Mouse (Mus musculus) forebrain, embryonic 11.5 days (tissue): ENCODE results near the gene Rngtt. TPM values are rescaled to one million over a fixed set of nuclear protein-coding genes. Genes with fewer than 3 reads are reported as not detected.

Experiments used
- ATAC-seq: fragments of 200-750 bp; cut with Nextera tagmentation; replicated peaks from 2 replicates; pipeline ENCODE4 v1.8.0; 2017; ENCODE audit warnings: moderate TSS enrichment; ENCODE audit not compliant: low FRiP score
- DNase-seq: peaks from one replicate; pipeline ENCODE4 v3.0.0-alpha.2; 2017; ENCODE audit warnings: low spot score
- H3K27ac ChIP-seq: fragments of 300-500 bp; sonication (generic); 2 replicates; pipeline ENCODE4 v1.5.1; 2014; ENCODE audit warnings: low read depth, low read length
- H3K27me3 ChIP-seq: fragments of 300-500 bp; sonication (generic); 2 replicates; pipeline ENCODE4 v1.6.1; 2014; ENCODE audit warnings: mild to moderate bottlenecking, low read length, mixed read lengths; ENCODE audit not compliant: control insufficient read depth, insufficient read depth
- H3K36me3 ChIP-seq: fragments of 300-500 bp; sonication (generic); 2 replicates; pipeline ENCODE4 v1.6.1; 2014; ENCODE audit warnings: mild to moderate bottlenecking, low read length, moderate library complexity, mixed read lengths; ENCODE audit not compliant: control insufficient read depth, insufficient read depth
- H3K4me1 ChIP-seq: fragments of 300-500 bp; sonication (generic); replicated peaks from 2 replicates; pipeline ENCODE4 v1.6.1; 2014; ENCODE audit warnings: low read length, mixed read lengths; ENCODE audit not compliant: control insufficient read depth, insufficient read depth
- H3K4me2 ChIP-seq: fragments of 300-500 bp; sonication (generic); 2 replicates; pipeline ENCODE4 v1.6.1; 2014; ENCODE audit warnings: low read depth, mild to moderate bottlenecking, low read length, moderate library complexity, mixed read lengths; ENCODE audit not compliant: severe bottlenecking
- H3K4me3 ChIP-seq: fragments of 300-500 bp; sonication (generic); 2 replicates; pipeline ENCODE4 v1.5.1; 2014; ENCODE audit warnings: low read depth, low read length
- H3K9ac ChIP-seq: fragments of 300-500 bp; sonication (generic); 2 replicates; pipeline ENCODE4 v1.6.1; 2014; ENCODE audit warnings: low read length
- H3K9me3 ChIP-seq: fragments of 300-500 bp; sonication (generic); 2 replicates; pipeline ENCODE4 v1.6.1; 2016; ENCODE audit warnings: low read length, mixed read lengths; ENCODE audit not compliant: control insufficient read depth
- WGBS: fragments of 180-500 bp; shearing (Covaris S2); extraction: QIAGEN DNeasy Blood & Tissue Kit; methylation state at CpG from one replicate; pipeline ENCODE4 v1.1.7; 2014; 5-methylcytosine and 5-hydroxymethylcytosine counted together
- polyA plus RNA-seq: library from polyadenylated mRNA; unstranded; fragments of >200 nt; fragmentation: Nextera tagmentation; extraction: Ambion mirVana; gene quantifications from 2 replicates; pipeline ENCODE4 v1.2.1, GENCODE M21; 2014

Rngtt gene
- polyA plus RNA-seq, 1 experiment from 2014 or later, result 44.2 TPM

DNA sequence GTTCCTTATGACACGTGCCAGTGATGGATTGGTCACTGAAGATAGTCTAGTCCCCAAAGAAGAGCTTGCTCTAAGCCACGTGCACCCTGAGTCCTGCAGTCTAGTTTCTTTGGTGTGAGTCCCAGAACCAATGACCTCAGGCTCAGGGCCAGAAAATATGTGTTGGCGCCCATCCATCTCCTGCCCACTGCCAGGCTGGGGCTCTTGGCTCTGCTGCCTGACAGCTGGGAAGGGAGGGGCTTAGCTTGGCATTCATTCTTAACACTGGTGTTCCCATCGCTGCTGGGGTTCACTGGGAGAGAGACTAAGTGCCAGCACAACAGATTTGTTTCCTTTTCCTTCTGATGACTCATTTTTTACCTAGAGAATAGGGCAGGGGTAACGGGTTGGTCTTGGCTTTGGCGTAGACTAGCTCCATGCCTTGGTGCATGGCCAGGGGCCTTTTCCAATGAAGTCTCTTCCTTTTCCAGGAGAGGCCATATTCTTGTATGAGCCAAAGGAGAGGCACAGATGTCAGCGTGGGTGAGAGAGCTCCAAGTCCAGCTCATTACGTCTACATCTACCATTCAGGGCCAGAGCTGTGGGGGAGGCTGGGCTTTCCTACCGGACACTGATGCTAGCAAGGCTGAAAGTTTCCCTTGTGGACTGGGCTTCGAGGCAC is 214.5 kb downstream of the Rngtt start:
- Histone ChIP-seq H3K27ac (no peak overlapping the region), H3K4me1 (0 out of 2 replicates have a peak, but pooled peaks cover 2% of the 10 kb centered on the region), H3K4me3 (no peak overlapping the region), H3K9ac (no peak overlapping the region), H3K9me3 (no peaks in the 10 kb centered on the region), H3K36me3 (no peaks in the 10 kb centered on the region), H3K4me2 (no peak overlapping the region), H3K27me3 (no peaks in the 10 kb centered on the region)
- whole genome bisulfite sequencing, result 90% methylated on average over 10 of the region's 10 CpGs
- ATAC-seq, result no peak
- DNase-seq, result no peak

- H3K4me1 ChIP-seq, result 0 out of 2 replicates have a peak, but pooled peaks cover 2% of the 10 kb centered on the region
- no peak overlapping the region for H3K27ac ChIP-seq
- no peaks in the 10 kb centered on the region for H3K36me3 ChIP-seq
- no peak overlapping the region for H3K4me3 ChIP-seq
- H3K9me3 ChIP-seq, result no peaks in the 10 kb centered on the region
- no peak overlapping the region for H3K9ac ChIP-seq
- no peaks in the 10 kb centered on the region for H3K27me3 ChIP-seq
- no peak overlapping the region for H3K4me2 ChIP-seq
- ATAC-seq (no peak), DNase-seq (no peak)
- WGBS, result 96% methylated on average over 4 of the region's 4 CpGs
These were observed 215.2 kb downstream of the Rngtt start for GRCm38 (mm10) chr4:33525272-33525671.

- DNase-seq (no peak), ATAC-seq (no peak)
- H3K27ac ChIP-seq, result no peak overlapping the region
- no peak overlapping the region for H3K4me2 ChIP-seq
- H3K36me3 ChIP-seq, result no peaks in the 10 kb centered on the region
- 15% methylated on average over 7 of the region's 7 CpGs for WGBS
- H3K9me3 ChIP-seq, result no peaks in the 10 kb centered on the region
- H3K4me3 ChIP-seq, result no peak overlapping the region
- no peaks in the 10 kb centered on the region for H3K27me3 ChIP-seq
- H3K4me1 ChIP-seq, result 0 out of 2 replicates have a peak, but pooled peaks cover 2% of the 10 kb centered on the region
- H3K9ac ChIP-seq, result no peak overlapping the region
These were observed 216.0 kb downstream of the Rngtt start for GRCm38 (mm10) chr4:33526092-33526491.

DNA sequence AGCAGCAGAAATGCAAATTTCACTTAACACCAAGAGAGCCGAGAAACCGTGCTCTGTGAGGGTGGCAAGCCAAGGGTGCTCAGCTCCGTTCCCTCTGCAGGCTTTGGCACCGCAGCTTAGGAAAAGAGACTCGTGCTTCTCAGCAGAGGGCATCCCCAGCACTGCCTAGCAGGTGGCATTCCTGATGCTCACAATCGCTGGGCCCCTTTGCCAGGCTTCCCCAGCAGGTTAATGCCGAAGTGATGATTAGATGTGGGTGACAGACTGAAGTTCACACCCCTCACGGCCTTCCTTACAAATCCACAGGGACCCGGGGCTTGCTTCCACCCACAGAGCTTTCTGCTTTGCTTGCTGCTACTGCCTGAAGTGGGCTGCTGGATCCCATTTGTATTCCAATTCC is 216.6 kb downstream of the Rngtt start:
- no peaks in the 10 kb centered on the region for H3K9me3 ChIP-seq
- H3K4me1 ChIP-seq, result 0 out of 2 replicates have a peak, but pooled peaks cover 2% of the 10 kb centered on the region
- no peak overlapping the region for H3K4me2 ChIP-seq
- no peak overlapping the region for H3K27ac ChIP-seq
- DNase-seq (no peak), ATAC-seq (no peak)
- H3K4me3 ChIP-seq, result no peak overlapping the region
- WGBS, result 50% methylated on average over 9 of the region's 9 CpGs
- no peak overlapping the region for H3K9ac ChIP-seq
- no peaks in the 10 kb centered on the region for H3K36me3 ChIP-seq
- H3K27me3 ChIP-seq, result no peaks in the 10 kb centered on the region

DNA sequence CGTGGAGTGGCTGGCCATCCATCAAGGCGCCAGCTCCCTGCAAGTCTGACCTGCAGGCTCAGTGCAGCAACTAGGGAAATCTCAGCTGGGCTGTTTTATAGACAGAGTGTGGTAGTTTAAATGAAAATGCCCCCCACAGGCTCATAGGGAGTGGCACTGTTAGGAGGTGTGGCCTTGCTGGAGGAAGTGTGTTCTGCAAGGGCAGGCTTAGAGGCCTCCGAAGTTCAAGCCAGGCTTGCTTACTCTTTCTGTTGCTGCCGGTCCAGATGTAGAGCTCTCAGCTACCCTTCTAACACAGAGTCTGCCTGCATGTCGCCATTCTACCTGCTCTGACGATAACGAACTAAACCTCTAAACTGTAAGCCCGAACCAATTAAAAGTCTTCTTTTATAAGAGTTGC is 222.5 kb downstream of the Rngtt start:
- Histone ChIP-seq H3K36me3 (no peaks in the 10 kb centered on the region), H3K27ac (no peak overlapping the region), H3K27me3 (no peaks in the 10 kb centered on the region), H3K4me3 (no peak overlapping the region), H3K9me3 (no peaks in the 10 kb centered on the region), H3K9ac (no peak overlapping the region), H3K4me2 (no peak overlapping the region), H3K4me1 (no peaks in the 10 kb centered on the region)
- ATAC-seq (no peak), DNase-seq (no peak)
- WGBS, result 76% methylated on average over 8 of the region's 8 CpGs

DNA sequence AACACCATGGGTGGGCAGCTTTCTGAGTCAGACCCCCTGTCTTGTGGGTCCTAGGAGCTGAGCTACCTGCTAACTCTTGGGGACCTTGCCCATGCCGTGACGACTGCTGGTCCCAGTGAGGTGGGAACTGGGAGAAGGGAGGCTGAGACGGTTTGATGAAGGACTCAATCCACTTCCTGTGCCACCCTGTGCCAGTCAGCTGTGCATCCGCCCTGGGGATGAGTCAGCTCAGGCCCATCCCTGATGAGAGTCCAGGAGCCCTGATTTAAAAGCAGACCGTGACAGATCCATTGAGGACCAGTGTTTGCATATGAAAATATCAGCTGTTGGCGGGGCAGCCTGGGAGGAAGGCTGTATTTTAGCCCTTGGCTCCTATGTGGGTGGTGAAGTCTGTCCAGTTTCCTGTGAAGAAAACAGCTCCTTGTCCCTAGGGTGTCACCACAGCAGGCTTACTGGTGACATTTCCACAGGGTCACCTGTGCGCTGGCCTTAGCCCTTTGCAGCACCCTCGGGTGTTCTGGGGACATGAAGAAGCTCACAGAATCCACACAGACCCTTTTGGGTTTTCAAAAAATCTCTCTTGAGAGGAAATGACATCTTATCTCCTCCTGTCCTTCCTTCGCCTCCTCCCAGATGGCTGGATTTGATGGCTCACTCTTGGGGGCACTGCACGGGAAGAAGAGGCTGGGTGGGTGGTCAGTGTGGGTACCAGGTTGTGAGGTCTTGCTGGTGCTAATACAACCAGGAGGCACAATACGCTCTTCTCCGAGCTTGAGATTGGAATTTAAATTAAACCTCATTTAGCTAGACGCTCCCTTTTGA is 234.9 kb downstream of the Rngtt start:
- H3K4me2 ChIP-seq, result no peak overlapping the region
- no peak overlapping the region for H3K27ac ChIP-seq
- no peaks in the 10 kb centered on the region for H3K9me3 ChIP-seq
- no peaks in the 10 kb centered on the region for H3K27me3 ChIP-seq
- H3K36me3 ChIP-seq, result no peaks in the 10 kb centered on the region
- no peak overlapping the region for H3K4me3 ChIP-seq
- ATAC-seq (peak; percentile 70), DNase-seq (no peak)
- peaks cover 9% of the 10 kb centered on the region; the same call in 1 of the 2 replicates for H3K4me1 ChIP-seq
- H3K9ac ChIP-seq, result no peak overlapping the region
- 68% methylated on average over 13 of the region's 13 CpGs for WGBS

GRCm38 (mm10) chr4:33545577-33545879 is 235.4 kb downstream of the Rngtt start:
- H3K9ac ChIP-seq, result no peak overlapping the region
- ATAC-seq (peak; percentile 69), DNase-seq (no peak)
- peaks cover 11% of the 10 kb centered on the region; the same call in 1 of the 2 replicates for H3K4me1 ChIP-seq
- H3K27me3 ChIP-seq, result no peaks in the 10 kb centered on the region
- H3K4me3 ChIP-seq, result no peak overlapping the region
- 34% methylated on average over 6 of the region's 6 CpGs for WGBS
- H3K27ac ChIP-seq, result no peak overlapping the region
- H3K9me3 ChIP-seq, result no peaks in the 10 kb centered on the region
- H3K4me2 ChIP-seq, result no peak overlapping the region
- no peaks in the 10 kb centered on the region for H3K36me3 ChIP-seq

- WGBS, result 90% methylated on average over 11 of the region's 11 CpGs
- H3K9ac ChIP-seq, result no peak overlapping the region
- H3K27me3 ChIP-seq, result no peaks in the 10 kb centered on the region
- H3K9me3 ChIP-seq, result no peaks in the 10 kb centered on the region
- no peak overlapping the region for H3K4me2 ChIP-seq
- DNase-seq (no peak), ATAC-seq (no peak)
- H3K4me3 ChIP-seq, result no peak overlapping the region
- H3K36me3 ChIP-seq, result no peaks in the 10 kb centered on the region
- H3K4me1 ChIP-seq, result peaks cover 11% of the 10 kb centered on the region; the same call in 1 of the 2 replicates
- no peak overlapping the region for H3K27ac ChIP-seq
These were observed 236.2 kb downstream of the Rngtt start for GRCm38 (mm10) chr4:33546278-33546677.
